Mouse (Mus musculus): ENCODE results near the gene 1500009L16Rik.

- TF ChIP-seq POLR2A (IDR thresholded peaks at IDR 0.05; ENCODE audit: insufficient read depth, low read depth, low read length): no peak
- no peak for TF ChIP-seq CTCF (IDR thresholded peaks at IDR 0.05; ENCODE audit: insufficient read depth, low read depth, low read length)
These were observed 34.5 kb upstream of the 1500009L16Rik start for GRCm38 (mm10) chr10:83688215-83688614.
